Mouse (Mus musculus) hindbrain, embryonic 13.5 days (tissue): ENCODE results near the gene E2f1. TPM values are rescaled to one million over a fixed set of nuclear protein-coding genes. Genes with fewer than 3 reads are reported as not detected.

ENCODE experiments used
- ATAC-seq: fragments of 200-750 bp; cut with Nextera tagmentation; 2 replicates; pipeline ENCODE4 v1.8.0; 2017; ENCODE audit warnings: moderate TSS enrichment; ENCODE audit not compliant: low FRiP score
- H3K27ac ChIP-seq: fragments of 300-500 bp; sonication (generic); 2 replicates; pipeline ENCODE4 v1.5.1; 2015; ENCODE audit warnings: inconsistent platforms, mild to moderate bottlenecking, moderate library complexity
- H3K27me3 ChIP-seq: fragments of 300-500 bp; sonication (generic); 2 replicates; pipeline ENCODE4 v1.6.1; 2015; ENCODE audit warnings: mild to moderate bottlenecking, inconsistent platforms
- H3K36me3 ChIP-seq: fragments of 300-500 bp; sonication (generic); 2 replicates; pipeline ENCODE4 v1.6.1; 2015; ENCODE audit warnings: mild to moderate bottlenecking, inconsistent platforms
- H3K4me1 ChIP-seq: fragments of 300-500 bp; sonication (generic); replicated peaks from 2 replicates; pipeline ENCODE4 v1.6.1; 2015; ENCODE audit warnings: inconsistent platforms
- H3K4me2 ChIP-seq: fragments of 300-500 bp; sonication (generic); 2 replicates; pipeline ENCODE4 v1.6.1; 2015; ENCODE audit warnings: inconsistent platforms, mild to moderate bottlenecking, moderate library complexity
- H3K4me3 ChIP-seq: fragments of 300-500 bp; sonication (generic); 2 replicates; pipeline ENCODE4 v1.5.1; 2015; ENCODE audit warnings: mild to moderate bottlenecking, inconsistent platforms
- H3K9ac ChIP-seq: fragments of 300-500 bp; sonication (generic); 2 replicates; pipeline ENCODE4 v1.6.1; 2015; ENCODE audit warnings: mild to moderate bottlenecking, inconsistent platforms
- H3K9me3 ChIP-seq: fragments of 300-500 bp; sonication (generic); 2 replicates; pipeline ENCODE4 v1.6.1; 2016; ENCODE audit warnings: inconsistent platforms
- WGBS: fragments of 180-500 bp; shearing (Covaris S2); methylation state at CpG from one replicate; pipeline ENCODE4 v1.1.7; 2015; 5-methylcytosine and 5-hydroxymethylcytosine counted together
- polyA plus RNA-seq: library from polyadenylated mRNA; unstranded; fragments of >200 nt; fragmentation: Nextera tagmentation; extraction: Ambion mirVana; gene quantifications from 2 replicates; pipeline ENCODE4 v1.2.1, GENCODE M21; 2015

The E2f1 gene
- polyA plus RNA-seq, 1 experiment from 2014 or later: 8.9 TPM

DNA sequence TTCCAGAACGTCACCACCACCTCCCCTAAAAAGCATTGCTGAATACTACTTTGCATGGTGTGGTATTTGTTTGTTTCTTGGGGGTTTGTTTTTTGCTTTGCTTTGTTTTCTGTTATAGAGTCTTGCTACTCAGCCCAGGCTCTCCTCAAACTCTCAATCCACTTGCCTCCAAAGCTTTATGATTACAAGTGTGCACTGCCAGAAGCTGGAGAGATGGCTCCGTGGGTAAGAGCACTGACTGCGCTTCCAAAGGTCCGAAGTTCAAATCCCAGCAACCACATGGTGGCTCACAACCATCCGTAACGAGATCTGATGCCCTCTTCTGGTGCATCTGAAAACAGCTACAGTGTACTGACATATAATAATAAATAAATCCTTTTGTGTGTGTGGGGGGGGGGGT lies 30.9 kb upstream of the E2f1 start:
- no peak overlapping the region for H3K27ac ChIP-seq
- H3K4me2 ChIP-seq: no peak overlapping the region
- 68% methylated on average over 6 of the region's 6 CpGs for WGBS
- H3K9me3 ChIP-seq: no peaks in the 10 kb centered on the region
- peaks cover 14% of the 10 kb centered on the region for H3K4me1 ChIP-seq
- no peaks in the 10 kb centered on the region for H3K36me3 ChIP-seq
- H3K27me3 ChIP-seq: 0 out of 2 replicates have a peak, but pooled peaks cover 2% of the 10 kb centered on the region
- no peak overlapping the region for H3K4me3 ChIP-seq
- H3K9ac ChIP-seq: no peak overlapping the region
- ATAC-seq: no peak

DNA sequence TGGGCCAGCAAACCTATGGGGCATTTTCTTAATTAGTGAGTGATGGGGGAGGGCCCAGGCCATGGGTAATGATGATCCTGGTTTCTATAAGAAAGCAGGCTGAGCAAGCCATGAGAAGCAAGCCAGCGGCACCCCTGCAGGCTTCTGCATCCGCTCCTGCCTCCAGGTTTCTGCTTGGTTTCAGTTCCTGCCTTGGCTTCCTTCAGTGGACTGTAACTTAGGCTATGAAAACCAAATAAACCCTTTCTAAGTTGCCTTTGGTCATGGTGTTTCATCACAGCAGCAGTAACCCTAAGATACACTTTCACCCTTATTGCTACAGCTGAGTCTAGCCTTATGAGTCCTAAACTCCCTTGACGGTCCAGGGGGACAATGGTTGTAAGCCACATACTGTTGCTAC lies 27.7 kb upstream of the E2f1 start:
- H3K27me3 ChIP-seq: no peaks in the 10 kb centered on the region
- H3K36me3 ChIP-seq: peaks cover 11% of the 10 kb centered on the region
- no peak overlapping the region for H3K4me2 ChIP-seq
- no peak overlapping the region for H3K9ac ChIP-seq
- H3K4me1 ChIP-seq: peaks cover 1% of the 10 kb centered on the region
- WGBS: 93% methylated on average over 3 of the region's 3 CpGs
- H3K9me3 ChIP-seq: no peaks in the 10 kb centered on the region
- H3K27ac ChIP-seq: no peak overlapping the region
- no peak overlapping the region for H3K4me3 ChIP-seq
- ATAC-seq: no peak

DNA sequence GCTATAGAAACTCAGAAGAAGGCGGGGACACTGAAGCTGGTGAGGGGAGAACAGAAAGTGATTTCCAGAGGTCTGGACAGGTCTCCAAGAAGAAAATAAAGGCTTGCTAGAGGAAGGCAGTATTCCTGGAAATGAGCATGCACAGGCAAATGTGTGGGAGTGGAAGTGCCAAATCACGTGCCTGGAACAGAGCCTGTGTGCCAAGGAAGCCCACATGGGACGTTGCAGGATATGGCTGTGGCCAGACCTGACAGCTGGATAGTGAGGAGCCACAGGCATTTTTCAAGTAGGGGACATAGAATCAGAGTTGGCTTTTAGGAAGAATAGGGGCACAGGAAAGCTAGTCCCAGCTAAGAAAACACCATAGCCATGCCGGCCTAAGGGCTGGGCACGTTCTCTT lies 26.1 kb upstream of the E2f1 start:
- Histone ChIP-seq H3K36me3 (peaks cover 11% of the 10 kb centered on the region), H3K9me3 (no peaks in the 10 kb centered on the region), H3K4me1 (no peaks in the 10 kb centered on the region), H3K9ac (no peak overlapping the region), H3K4me2 (no peak overlapping the region), H3K27ac (no peak overlapping the region), H3K4me3 (no peak overlapping the region), H3K27me3 (no peaks in the 10 kb centered on the region)
- 82% methylated on average over 5 of the region's 5 CpGs for WGBS
- ATAC-seq: no peak

DNA sequence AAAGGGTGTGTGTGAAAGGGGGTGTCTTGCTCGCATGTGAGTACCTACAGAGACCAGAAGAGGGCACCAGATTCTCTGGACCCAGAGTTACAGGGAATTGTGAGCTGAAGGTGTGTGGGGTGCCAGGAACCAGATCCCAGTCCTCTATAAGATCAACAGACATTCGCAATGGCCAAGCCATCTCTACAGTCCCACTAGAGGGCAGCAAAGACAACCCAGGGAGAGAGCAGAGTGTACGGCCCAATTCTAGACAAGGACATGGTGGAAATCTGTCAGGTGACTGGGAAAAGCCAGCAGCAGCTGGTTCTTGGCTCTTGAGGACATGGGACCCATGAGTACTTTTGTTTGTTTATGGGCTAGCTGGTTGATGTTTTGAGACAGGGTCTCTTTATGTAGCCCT lies 23.3 kb upstream of the E2f1 start:
- Histone ChIP-seq H3K9ac (no peak overlapping the region), H3K9me3 (no peaks in the 10 kb centered on the region), H3K27ac (no peak overlapping the region), H3K4me3 (no peak overlapping the region), H3K27me3 (no peaks in the 10 kb centered on the region), H3K4me2 (no peak overlapping the region), H3K4me1 (no peaks in the 10 kb centered on the region), H3K36me3 (peaks cover 16% of the 10 kb centered on the region)
- ATAC-seq: no peak
- WGBS: 73% methylated on average over 3 of the region's 3 CpGs

DNA sequence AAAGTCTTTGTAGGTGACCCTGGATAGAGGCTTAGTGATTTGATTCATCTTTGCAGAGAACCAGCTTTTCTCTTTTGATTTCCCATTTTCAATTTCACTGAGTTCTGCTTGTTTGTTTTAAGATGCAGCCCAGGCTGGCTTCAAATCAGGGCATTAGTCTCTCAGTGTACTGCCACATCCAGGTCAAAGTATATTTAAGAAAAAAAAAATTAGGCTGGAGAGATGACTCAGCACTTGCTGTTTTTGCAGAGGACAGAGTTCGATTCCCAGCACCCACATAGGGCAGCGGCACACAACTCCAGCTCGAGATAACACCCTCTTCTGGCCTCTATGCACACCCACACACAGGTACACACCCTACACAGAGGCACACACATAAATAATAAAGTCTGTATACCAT lies 21.5 kb upstream of the E2f1 start:
- Histone ChIP-seq H3K9ac (no peak overlapping the region), H3K36me3 (peaks cover 22% of the 10 kb centered on the region), H3K27me3 (no peaks in the 10 kb centered on the region), H3K4me3 (no peak overlapping the region), H3K4me2 (no peak overlapping the region), H3K9me3 (no peaks in the 10 kb centered on the region), H3K27ac (no peak overlapping the region), H3K4me1 (no peaks in the 10 kb centered on the region)
- WGBS: 96% methylated on average over 3 of the region's 3 CpGs
- no peak for ATAC-seq

DNA sequence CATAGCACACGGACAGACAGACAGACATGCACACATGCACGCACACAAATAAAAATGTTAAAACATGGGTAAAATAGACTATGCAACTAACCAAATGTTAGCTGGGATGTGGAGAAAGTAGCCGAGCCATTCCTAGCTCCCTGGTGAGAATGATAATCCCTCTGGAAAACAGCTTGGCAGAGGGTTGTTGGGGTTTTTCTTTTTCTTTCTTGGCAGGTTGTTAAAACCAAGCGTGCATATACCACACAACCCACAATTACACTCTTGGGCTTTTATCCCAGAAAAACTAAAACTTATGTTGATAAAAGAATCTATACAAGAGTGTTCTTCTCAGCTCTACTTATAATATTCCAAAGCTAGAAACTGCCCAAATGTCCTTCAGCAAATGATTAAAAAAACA lies 19.4 kb upstream of the E2f1 start:
- no peaks in the 10 kb centered on the region for H3K27me3 ChIP-seq
- no peak for ATAC-seq
- 84% methylated on average over 4 of the region's 4 CpGs for WGBS
- no peak overlapping the region for H3K9ac ChIP-seq
- H3K27ac ChIP-seq: no peak overlapping the region
- H3K9me3 ChIP-seq: no peaks in the 10 kb centered on the region
- H3K4me2 ChIP-seq: no peak overlapping the region
- peaks cover 22% of the 10 kb centered on the region for H3K36me3 ChIP-seq
- H3K4me1 ChIP-seq: peaks cover 19% of the 10 kb centered on the region
- no peak overlapping the region for H3K4me3 ChIP-seq

DNA sequence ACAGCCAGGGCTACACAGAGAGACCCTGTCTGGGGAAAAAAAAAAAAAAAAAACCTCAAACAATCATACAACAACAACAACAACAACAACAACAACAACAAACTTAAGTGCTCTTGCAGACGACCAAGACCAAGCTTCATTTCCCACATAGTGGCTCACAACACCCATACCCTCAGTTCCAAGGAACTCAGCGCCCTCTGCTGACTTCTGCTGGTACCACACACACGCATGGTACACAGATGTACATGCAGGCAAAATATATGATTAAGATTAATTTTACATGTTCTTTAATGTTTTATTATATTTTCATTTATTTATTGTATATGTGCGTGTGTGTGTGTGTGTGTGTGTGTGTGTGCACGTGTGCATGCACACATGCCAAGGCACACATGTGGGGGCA lies 16.7 kb upstream of the E2f1 start:
- no peak overlapping the region for H3K9ac ChIP-seq
- H3K36me3 ChIP-seq: peaks cover 11% of the 10 kb centered on the region
- H3K4me1 ChIP-seq: peaks cover 26% of the 10 kb centered on the region
- no peaks in the 10 kb centered on the region for H3K9me3 ChIP-seq
- ATAC-seq: no peak
- H3K27me3 ChIP-seq: no peaks in the 10 kb centered on the region
- H3K27ac ChIP-seq: no peak overlapping the region
- no peak overlapping the region for H3K4me3 ChIP-seq
- H3K4me2 ChIP-seq: no peak overlapping the region
- 81% methylated on average over 5 of the region's 5 CpGs for WGBS

DNA sequence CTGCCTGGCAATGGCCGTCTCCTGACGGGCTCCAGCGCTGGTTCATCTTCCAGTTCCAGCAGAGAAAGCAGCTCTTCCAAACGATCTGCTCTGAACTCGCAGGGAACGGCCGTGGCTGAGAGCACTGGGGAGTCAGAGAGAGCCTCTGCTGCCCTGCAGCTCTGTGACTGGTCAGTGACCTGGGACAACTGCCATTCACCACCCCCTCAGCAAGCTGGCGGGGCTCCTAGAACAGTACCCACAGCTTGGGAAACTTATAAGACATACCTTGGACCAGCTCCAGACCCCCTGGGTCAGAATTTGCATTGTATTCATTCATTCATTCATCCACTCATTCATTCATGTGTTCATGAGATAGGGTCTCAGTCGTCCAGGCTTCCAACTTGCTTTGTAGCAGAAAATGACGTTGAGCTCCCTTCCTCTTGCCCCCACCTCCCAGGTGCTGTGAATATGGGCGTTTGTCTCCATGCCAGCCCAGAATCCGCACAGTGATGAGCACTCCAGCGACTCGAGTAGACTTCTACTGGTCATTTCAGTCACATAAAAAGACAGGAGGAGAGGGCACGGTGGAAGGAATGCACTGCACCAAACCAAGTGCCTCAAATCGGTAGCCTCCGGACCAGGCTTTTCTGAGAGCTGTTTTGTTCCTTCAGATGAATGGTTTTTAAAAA lies 15.4 kb upstream of the E2f1 start:
- Histone ChIP-seq H3K27ac (peak overlapping the region; percentile 78), H3K9ac (0 out of 2 replicates have a peak overlapping the region, but pooled peaks have one; percentile 24), H3K27me3 (no peaks in the 10 kb centered on the region), H3K36me3 (peaks cover 10% of the 10 kb centered on the region), H3K4me2 (no peak overlapping the region), H3K4me3 (no peak overlapping the region), H3K9me3 (no peaks in the 10 kb centered on the region), H3K4me1 (peaks cover 26% of the 10 kb centered on the region)
- 58% methylated on average over 17 of the region's 17 CpGs for WGBS
- no peak for ATAC-seq

DNA sequence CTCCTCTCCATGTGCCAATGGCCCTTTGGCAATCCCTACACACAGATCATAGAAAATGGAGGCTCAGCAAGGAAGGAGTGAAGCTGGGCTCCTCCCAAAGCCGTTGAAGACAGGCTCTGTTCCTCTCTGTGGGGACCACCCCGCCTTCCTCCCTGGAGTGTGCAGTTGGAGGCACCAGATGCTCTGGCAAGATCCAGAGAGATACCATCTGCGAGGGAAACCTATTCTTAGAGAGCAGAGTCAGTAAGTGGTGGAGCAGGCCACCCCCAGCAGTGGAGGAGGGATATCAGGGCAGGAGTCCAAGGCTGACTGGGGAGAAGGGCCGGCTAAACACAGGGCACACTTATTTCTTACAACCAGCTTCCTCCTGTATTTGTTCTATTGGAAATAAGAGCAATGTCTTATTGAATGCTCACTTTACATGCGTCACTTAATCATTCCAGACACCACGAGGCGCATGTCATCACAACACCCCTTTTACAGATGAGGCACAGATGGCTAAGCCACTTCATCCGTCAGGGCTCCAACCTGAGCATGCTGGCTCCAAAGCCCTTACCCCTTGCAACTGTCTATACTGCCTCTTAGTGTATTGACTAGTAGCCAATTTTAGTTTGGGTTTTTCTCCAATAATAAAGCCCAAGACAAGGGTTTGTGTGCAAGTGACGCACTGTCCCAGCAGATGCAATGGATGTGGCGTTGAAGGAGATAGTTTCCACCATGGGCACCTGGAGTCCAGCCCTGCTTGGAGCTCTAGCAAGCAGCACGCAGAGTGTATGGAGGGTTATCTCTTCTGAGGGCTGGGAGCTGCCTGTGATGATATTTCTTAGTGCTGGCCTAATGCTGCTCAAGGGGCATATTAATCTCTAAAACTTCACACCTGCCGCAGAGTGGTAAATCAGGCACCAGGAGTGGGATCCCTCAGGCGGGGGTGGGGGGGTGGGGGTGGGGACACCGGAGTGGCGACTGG lies 14.5 kb upstream of the E2f1 start:
- 0 out of 2 replicates have a peak overlapping the region, but pooled peaks have one; percentile 24 for H3K9ac ChIP-seq
- H3K27ac ChIP-seq: peak overlapping the region; percentile 78
- H3K27me3 ChIP-seq: no peaks in the 10 kb centered on the region
- no peak overlapping the region for H3K4me3 ChIP-seq
- ATAC-seq: peak; percentile 69
- H3K36me3 ChIP-seq: peaks cover 6% of the 10 kb centered on the region
- peaks cover 26% of the 10 kb centered on the region for H3K4me1 ChIP-seq
- WGBS: 50% methylated on average over 15 of the region's 15 CpGs
- H3K4me2 ChIP-seq: no peak overlapping the region
- no peaks in the 10 kb centered on the region for H3K9me3 ChIP-seq

DNA sequence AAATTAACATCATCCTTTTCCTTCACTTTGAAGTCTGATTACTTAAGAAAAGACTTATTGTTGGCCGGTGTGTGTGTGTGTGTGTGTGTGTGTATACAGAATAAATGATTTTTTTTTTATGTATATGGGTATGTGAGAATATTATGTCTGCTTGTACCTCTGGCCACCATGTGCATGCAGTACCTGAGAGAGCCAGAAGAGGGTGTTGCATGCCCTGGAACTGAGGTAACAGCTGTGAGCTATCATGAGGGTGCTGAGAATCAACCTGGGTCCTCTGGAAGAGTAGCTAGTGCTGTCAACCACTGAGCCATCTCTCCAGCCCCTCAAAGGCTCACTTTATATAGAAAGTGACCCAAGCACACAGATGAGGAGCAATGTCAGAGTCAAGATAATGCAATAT lies 11.7 kb upstream of the E2f1 start:
- no peak for ATAC-seq
- H3K4me2 ChIP-seq: no peak overlapping the region
- no peak overlapping the region for H3K27ac ChIP-seq
- no peak overlapping the region for H3K4me3 ChIP-seq
- H3K9me3 ChIP-seq: no peaks in the 10 kb centered on the region
- H3K27me3 ChIP-seq: no peaks in the 10 kb centered on the region
- no peaks in the 10 kb centered on the region for H3K36me3 ChIP-seq
- peaks cover 40% of the 10 kb centered on the region for H3K4me1 ChIP-seq
- 100% methylated on average over 1 of the region's 1 CpGs for WGBS
- H3K9ac ChIP-seq: no peak overlapping the region

DNA sequence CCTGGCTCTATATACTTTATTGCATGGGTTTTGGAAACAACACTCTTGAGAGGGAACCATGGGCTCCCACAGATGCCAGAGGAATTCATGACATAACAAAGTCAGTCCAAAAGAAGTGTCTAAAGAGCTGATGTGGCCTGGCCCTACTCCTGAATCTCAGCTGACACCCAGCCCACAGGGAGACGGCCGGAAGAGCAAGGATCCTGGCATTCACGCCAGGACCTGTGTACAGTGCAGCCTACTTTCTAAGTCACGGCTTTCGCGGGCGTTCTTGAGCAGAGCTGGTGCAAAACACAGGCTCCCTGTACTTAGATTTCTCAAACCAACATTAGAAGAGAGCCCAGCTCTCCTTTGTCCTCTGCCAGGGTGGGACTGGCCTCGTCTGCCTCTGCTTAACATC lies 10.9 kb upstream of the E2f1 start:
- ATAC-seq: no peak
- H3K4me3 ChIP-seq: no peak overlapping the region
- no peaks in the 10 kb centered on the region for H3K27me3 ChIP-seq
- no peak overlapping the region for H3K9ac ChIP-seq
- 82% methylated on average over 8 of the region's 8 CpGs for WGBS
- no peaks in the 10 kb centered on the region for H3K9me3 ChIP-seq
- H3K36me3 ChIP-seq: no peaks in the 10 kb centered on the region
- H3K27ac ChIP-seq: 0 out of 2 replicates have a peak overlapping the region, but pooled peaks have one; percentile 40
- peaks cover 39% of the 10 kb centered on the region for H3K4me1 ChIP-seq
- no peak overlapping the region for H3K4me2 ChIP-seq

DNA sequence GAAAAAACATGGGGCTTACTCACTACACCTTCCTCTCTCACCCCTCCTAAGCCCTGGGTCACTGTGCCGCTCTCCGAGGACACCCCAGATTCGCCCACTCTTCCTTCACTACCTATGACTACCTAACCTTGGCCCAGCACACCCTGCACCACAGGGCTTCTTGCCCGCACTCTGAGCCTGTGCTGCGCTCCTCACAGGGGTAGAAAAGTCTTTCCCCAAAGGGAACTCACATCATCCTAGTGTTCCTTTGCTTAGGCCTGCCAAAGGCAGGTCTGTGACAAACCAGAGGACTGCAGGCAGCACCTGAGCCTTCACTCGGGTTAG lies 8.0 kb upstream of the E2f1 start:
- H3K27ac ChIP-seq: peak overlapping the region; percentile 77
- no peaks in the 10 kb centered on the region for H3K9me3 ChIP-seq
- H3K4me3 ChIP-seq: no peak overlapping the region
- WGBS: 46% methylated on average over 6 of the region's 6 CpGs
- ATAC-seq: peak; percentile 22; the same call in 1 of the 2 replicates
- peak overlapping the region; percentile 39; the same call in 1 of the 2 replicates for H3K9ac ChIP-seq
- H3K4me2 ChIP-seq: no peak overlapping the region
- no peaks in the 10 kb centered on the region for H3K27me3 ChIP-seq
- H3K36me3 ChIP-seq: no peaks in the 10 kb centered on the region
- H3K4me1 ChIP-seq: peaks cover 21% of the 10 kb centered on the region
